Mouse (Mus musculus): Measurements from ENCODE around the gene Ect2. TPM values are rescaled to one million over a fixed set of nuclear protein-coding genes. Genes with fewer than 3 reads are reported as not detected.

The Ect2 gene
- polyA plus RNA-seq, 1 experiment from 2014 or later: 2.8 TPM

GRCm38 (mm10) chr3:27182733-27183600, 29.3 kb upstream of the Ect2 start, which contains the start of gene Nceh1:
Gene Nceh1 (plus strand): TSS chr3:27182965.
- Histone ChIP-seq H3K36me3 (ENCODE audit: inconsistent target) (peaks cover 18% of the 10 kb centered on the region; the same call in 1 of the 2 replicates), H3K79me2 (ENCODE audit: inconsistent target) (peaks cover 53% of the 10 kb centered on the region), H3K4me3 (ENCODE audit: inconsistent target) (peak within 1 kb of the TSS; percentile 99), H3K27ac (peak within 1 kb of the TSS; percentile 100)
- WGBS (ENCODE audit: missing documents): under 1% methylated on average over 54 of the region's 54 CpGs

DNA sequence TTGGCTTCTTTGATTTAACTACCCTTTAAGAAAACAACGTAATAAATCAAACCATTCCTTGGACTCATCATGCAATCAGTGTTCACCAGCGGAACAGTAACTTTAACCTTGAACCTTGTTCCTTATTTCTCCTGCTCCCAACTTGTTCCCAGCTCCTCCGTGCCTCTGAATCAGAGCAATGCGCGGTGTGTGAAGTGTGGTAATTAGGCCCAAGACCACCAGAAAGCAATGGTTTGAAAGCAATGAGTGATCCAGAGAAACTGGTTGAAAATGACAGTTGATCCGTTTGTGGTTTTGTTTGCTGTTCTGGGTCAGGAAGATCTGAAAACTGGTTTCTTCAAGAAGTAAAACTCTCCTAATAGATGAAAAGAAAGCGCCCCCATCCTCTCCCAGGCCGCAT, 26.0 kb upstream of the Ect2 start:
- 90% methylated on average over 8 of the region's 8 CpGs for WGBS (ENCODE audit: missing documents)

DNA sequence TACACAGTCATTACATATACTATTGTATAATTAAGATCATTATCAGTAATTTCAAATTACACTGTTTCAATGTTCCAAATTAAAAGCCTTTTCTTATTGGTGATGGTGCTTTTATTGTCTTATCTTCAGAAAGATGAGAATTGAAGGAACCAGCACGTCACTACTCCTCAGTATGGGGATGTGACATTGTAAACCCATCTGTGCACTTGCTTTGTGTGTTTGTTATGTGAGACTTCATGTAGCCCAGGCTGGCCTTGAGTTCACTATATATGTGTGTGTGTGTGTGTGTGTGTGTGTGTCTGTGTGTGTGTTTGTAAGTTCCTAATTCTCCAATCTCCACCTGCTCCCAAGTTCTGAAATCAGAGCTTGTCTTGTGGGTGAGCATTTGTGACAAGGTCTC, 16.6 kb upstream of the Ect2 start:
- WGBS (ENCODE audit: missing documents): 91% methylated on average over 1 of the region's 1 CpGs
- H3K27ac ChIP-seq: no peak overlapping the region
- H3K4me3 ChIP-seq (ENCODE audit: inconsistent target): no peak overlapping the region
- H3K36me3 ChIP-seq (ENCODE audit: inconsistent target): no peaks in the 10 kb centered on the region
- no peaks in the 10 kb centered on the region for H3K79me2 ChIP-seq (ENCODE audit: inconsistent target)

More for the DNA sequence above, 26.0 kb upstream of the Ect2 start:
- no peak overlapping the region for H3K4me3 ChIP-seq (ENCODE audit: inconsistent target)
- H3K36me3 ChIP-seq (ENCODE audit: inconsistent target): no peaks in the 10 kb centered on the region
- no peak overlapping the region for H3K27ac ChIP-seq
- H3K79me2 ChIP-seq (ENCODE audit: inconsistent target): peaks cover 20% of the 10 kb centered on the region

GRCm38 (mm10) chr3:27165481-27166065, 11.9 kb upstream of the Ect2 start:
- Histone ChIP-seq H3K4me3 (ENCODE audit: inconsistent target) (no peak overlapping the region), H3K27ac (no peak overlapping the region), H3K36me3 (ENCODE audit: inconsistent target) (no peaks in the 10 kb centered on the region), H3K79me2 (ENCODE audit: inconsistent target) (no peaks in the 10 kb centered on the region)
- 78% methylated on average over 3 of the region's 3 CpGs for WGBS (ENCODE audit: missing documents)

DNA sequence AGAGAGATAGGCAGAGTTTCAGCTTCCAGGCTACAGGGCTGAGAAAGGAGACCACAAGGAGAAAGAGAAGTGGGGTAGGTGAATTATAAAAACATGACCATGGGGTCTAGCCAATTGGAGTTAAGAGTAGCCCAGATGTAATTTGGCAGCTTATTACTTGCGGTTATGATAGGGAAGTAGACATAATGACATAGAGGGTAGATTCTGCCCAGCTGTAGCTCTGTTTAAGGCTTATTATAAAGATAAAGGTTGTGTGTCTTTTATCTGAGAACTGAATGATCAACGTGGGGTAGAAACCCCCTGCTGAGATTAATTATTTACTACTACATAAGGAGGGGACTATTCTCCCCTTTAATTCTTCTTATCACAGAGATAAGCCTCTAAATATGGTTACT, 8.7 kb upstream of the Ect2 start:
- no peaks in the 10 kb centered on the region for H3K36me3 ChIP-seq (ENCODE audit: inconsistent target)

GRCm38 (mm10) chr3:27161645-27162409, 8.1 kb upstream of the Ect2 start:
- 90% methylated on average over 6 of the region's 6 CpGs for WGBS (ENCODE audit: missing documents)
- H3K36me3 ChIP-seq (ENCODE audit: inconsistent target): no peaks in the 10 kb centered on the region

More for the DNA sequence above, 8.7 kb upstream of the Ect2 start:
- Histone ChIP-seq H3K79me2 (ENCODE audit: inconsistent target) (no peaks in the 10 kb centered on the region), H3K27ac (no peak overlapping the region), H3K4me3 (ENCODE audit: inconsistent target) (no peak overlapping the region)
- 86% methylated on average over 2 of the region's 2 CpGs for WGBS (ENCODE audit: missing documents)

GRCm38 (mm10) chr3:27158910-27159309, 5.2 kb upstream of the Ect2 start:
- Histone ChIP-seq H3K79me2 (ENCODE audit: inconsistent target) (no peaks in the 10 kb centered on the region), H3K27ac (no peak overlapping the region), H3K36me3 (ENCODE audit: inconsistent target) (no peaks in the 10 kb centered on the region), H3K4me3 (ENCODE audit: inconsistent target) (no peak overlapping the region)
- 82% methylated on average over 4 of the region's 4 CpGs for WGBS (ENCODE audit: missing documents)

More at GRCm38 (mm10) chr3:27161645-27162409, 8.1 kb upstream of the Ect2 start:
- H3K79me2 ChIP-seq (ENCODE audit: inconsistent target): no peaks in the 10 kb centered on the region
- no peak overlapping the region for H3K4me3 ChIP-seq (ENCODE audit: inconsistent target)
- no peak overlapping the region for H3K27ac ChIP-seq

DNA sequence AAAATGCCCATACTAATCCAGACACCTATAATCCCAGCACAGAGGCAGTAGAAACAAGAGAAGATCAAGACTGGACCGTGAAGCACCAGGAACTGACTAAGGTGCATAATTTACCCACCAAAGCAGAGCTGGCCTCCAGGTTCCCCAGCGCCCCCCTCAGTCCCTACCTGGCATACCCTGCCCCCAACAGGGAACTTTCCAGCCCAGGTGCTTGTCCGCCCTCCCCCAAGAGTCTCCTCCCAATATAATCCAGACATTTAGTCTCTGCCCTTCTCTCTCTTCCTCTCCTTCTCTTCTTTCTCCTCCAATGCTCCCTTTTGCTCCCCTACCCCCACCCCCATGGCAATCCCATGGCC, 2.9 kb upstream of the Ect2 start:
- H3K79me2 ChIP-seq (ENCODE audit: inconsistent target): peaks cover 18% of the 10 kb centered on the region
- H3K4me3 ChIP-seq (ENCODE audit: inconsistent target): no peak overlapping the region
- no peak overlapping the region for H3K27ac ChIP-seq
- no peaks in the 10 kb centered on the region for H3K36me3 ChIP-seq (ENCODE audit: inconsistent target)
- 93% methylated on average over 3 of the region's 3 CpGs for WGBS (ENCODE audit: missing documents)

DNA sequence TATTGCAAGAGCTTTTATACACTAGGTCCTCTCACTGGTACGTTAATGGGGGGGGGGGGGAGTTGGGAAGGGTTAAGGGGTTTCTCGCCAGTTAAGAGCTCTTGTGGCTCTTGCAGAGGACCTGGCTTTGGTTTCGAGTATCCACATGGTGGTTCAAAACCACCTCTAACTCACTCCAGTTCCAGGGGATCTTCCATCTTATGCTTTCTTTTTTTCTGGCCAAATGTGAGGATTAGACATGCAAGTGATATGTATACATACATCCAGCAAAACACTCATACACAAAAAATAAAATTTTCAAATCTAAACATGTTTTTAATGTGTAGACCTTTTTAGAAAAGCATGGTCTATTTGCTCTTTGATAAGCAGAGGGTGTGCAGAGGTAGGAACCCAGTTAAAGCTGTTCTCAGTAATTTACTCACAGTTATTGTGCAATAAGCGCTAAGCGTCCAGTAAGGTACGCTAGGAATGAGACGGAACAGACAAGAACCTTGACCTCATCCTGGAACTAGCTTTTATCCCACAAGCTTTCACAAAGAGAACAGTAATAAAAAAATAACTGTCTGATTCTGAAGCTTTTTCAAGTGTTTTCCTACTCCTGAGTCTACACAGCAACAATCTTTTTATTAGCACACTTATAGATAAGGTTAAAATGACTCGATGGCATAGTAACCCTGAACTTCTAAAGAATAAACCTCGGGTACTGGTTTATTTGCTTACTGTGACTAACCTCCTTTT, 2.3 kb upstream of the Ect2 start:
- Histone ChIP-seq H3K4me3 (ENCODE audit: inconsistent target) (no peak overlapping the region), H3K79me2 (ENCODE audit: inconsistent target) (peaks cover 24% of the 10 kb centered on the region), H3K36me3 (ENCODE audit: inconsistent target) (no peaks in the 10 kb centered on the region), H3K27ac (no peak overlapping the region)
- 72% methylated on average over 9 of the region's 9 CpGs for WGBS (ENCODE audit: missing documents)

DNA sequence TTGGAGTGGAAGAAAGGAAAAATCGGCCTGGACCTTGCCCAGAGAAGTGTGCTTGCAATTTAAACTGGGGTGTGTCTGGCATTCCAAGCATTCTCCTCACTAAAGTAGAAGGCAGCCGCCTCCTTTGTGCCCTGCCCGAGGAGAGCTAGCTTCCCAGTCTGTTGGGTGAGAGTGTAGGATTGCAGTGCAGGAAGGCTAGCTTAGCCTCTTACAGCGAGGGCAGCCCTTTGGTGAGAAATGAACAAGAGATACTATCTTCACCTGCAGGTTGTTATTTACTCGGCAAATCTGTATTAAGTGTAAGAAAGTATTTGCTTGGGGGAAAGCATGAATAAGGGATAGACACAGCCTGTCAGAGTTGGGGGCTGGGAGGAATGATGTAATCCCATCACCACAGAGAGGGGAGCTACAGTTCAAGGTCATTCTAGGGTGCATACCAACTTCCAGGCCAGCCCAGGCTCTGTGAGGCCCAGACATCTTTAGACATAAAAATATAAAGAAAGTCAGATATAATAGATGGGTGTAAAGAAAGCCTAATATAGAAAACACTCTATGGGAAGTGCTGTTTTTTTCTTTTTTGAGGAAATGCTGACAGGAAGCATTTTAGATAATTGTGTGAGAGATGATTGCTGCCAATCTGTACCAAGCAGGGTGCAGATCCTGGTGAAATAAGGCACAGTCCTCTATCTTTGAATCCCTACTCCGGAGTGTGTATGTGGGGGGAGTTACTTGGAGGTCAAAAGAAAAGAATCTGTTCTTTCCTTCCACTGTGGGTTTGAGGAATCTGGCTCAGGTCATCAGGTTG, 1.6 kb upstream of the Ect2 start:
- Histone ChIP-seq H3K79me2 (ENCODE audit: inconsistent target) (peaks cover 31% of the 10 kb centered on the region), H3K4me3 (ENCODE audit: inconsistent target) (no peak overlapping the region), H3K36me3 (ENCODE audit: inconsistent target) (no peaks in the 10 kb centered on the region), H3K27ac (0 out of 2 replicates have a peak overlapping the region, but pooled peaks have one; percentile 5)
- 85% methylated on average over 6 of the region's 6 CpGs for WGBS (ENCODE audit: missing documents)

DNA sequence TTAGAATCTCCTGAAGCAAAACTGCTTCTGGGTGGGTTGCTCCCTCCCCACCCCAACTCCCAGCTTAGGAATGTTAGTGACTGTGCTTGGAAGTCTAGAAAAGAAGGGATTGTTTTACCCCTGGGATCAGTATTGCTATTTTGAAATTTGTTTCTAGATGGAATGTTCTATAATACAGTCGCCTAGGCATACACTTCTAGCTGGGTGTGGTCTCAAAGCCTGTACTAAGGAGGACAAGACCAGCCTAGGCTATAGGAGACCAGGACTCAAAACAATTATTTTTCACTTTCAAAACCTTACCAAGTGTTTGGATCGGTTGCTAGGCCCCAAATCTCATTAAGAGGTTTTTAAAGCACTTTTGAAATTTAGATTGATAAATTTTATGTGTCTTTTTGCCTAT, 602 bp upstream of the Ect2 start:
- peak overlapping the region; percentile 40 for H3K27ac ChIP-seq
- H3K36me3 ChIP-seq (ENCODE audit: inconsistent target): no peaks in the 10 kb centered on the region
- H3K79me2 ChIP-seq (ENCODE audit: inconsistent target): peaks cover 41% of the 10 kb centered on the region
- WGBS (ENCODE audit: missing documents): 77% methylated on average over 2 of the region's 2 CpGs
- peak overlapping the region; percentile 66 for H3K4me3 ChIP-seq (ENCODE audit: inconsistent target)

GRCm38 (mm10) chr3:27153191-27153671, 447 bp downstream of the Ect2 start:
- Histone ChIP-seq H3K36me3 (ENCODE audit: inconsistent target) (no peaks in the 10 kb centered on the region), H3K79me2 (ENCODE audit: inconsistent target) (peaks cover 49% of the 10 kb centered on the region), H3K27ac (peak overlapping the region; percentile 72), H3K4me3 (ENCODE audit: inconsistent target) (peak overlapping the region; percentile 66)
- 2% methylated on average over 26 of the region's 31 CpGs for WGBS (ENCODE audit: missing documents)

- Histone ChIP-seq H3K79me2 (ENCODE audit: inconsistent target) (peaks cover 58% of the 10 kb centered on the region), H3K4me3 (ENCODE audit: inconsistent target) (no peak overlapping the region), H3K27ac (no peak overlapping the region), H3K36me3 (ENCODE audit: inconsistent target) (no peaks in the 10 kb centered on the region)
- WGBS (ENCODE audit: missing documents): 94% methylated on average over 7 of the region's 7 CpGs
Observed at GRCm38 (mm10) chr3:27145733-27146132, 7.9 kb downstream of the Ect2 start.
